Mouse (Mus musculus): ENCODE data around the gene Tmed9. TPM values are rescaled to one million over a fixed set of nuclear protein-coding genes. Genes with fewer than 3 reads are reported as not detected.

Gene Tmed9
- polyA plus RNA-seq, 1 experiment from 2014 or later, result 103 TPM

- Histone ChIP-seq H3K9ac (no peak overlapping the region), H3K27me3 (no peaks in the 10 kb centered on the region), H3K4me3 (no peak overlapping the region), H3K9me3 (replicated peaks) (no peaks in the 10 kb centered on the region), H3K27ac (no peak overlapping the region), H3K4me1 (replicated peaks) (no peaks in the 10 kb centered on the region), H3K36me3 (peaks cover 58% of the 10 kb centered on the region), H3K4me2 (no peak overlapping the region)
- ATAC-seq (replicated peaks; ENCODE audit: insufficient number of reproducible peaks, insufficient read depth, low FRiP score, low read depth), result no peak
- WGBS, result 88% methylated on average over 2 of the region's 2 CpGs
Measured at GRCm38 (mm10) chr13:55644525-55644924, 71.0 kb downstream of the Tmed9 start.

Other genes with a start within 250 kb of the Tmed9 start
- gene Mxd3, start 243.9 kb upstream of the Tmed9 start, polyA plus RNA-seq (2015; fragmentation: Nextera tagmentation; extraction: Ambion mirVana), result 21.8 and 28.7 TPM in 2 replicates
- 71.6 and 88.3 TPM in 2 replicates for gene Lman2, start 210.9 kb upstream of the Tmed9 start, polyA plus RNA-seq (2015; fragmentation: Nextera tagmentation; extraction: Ambion mirVana)
- gene Rgs14, start 204.0 kb upstream of the Tmed9 start, polyA plus RNA-seq (2015; fragmentation: Nextera tagmentation; extraction: Ambion mirVana), result 0.42 and 1.9 TPM in 2 replicates
- gene Slc34a1, start 175.5 kb upstream of the Tmed9 start, polyA plus RNA-seq (2015; fragmentation: Nextera tagmentation; extraction: Ambion mirVana), result not detected in 2 replicates
- gene Pfn3, start 158.5 kb upstream of the Tmed9 start, polyA plus RNA-seq (2015; fragmentation: Nextera tagmentation; extraction: Ambion mirVana), result not detected in 2 replicates
- gene F12, start 146.9 kb upstream of the Tmed9 start, polyA plus RNA-seq (2015; fragmentation: Nextera tagmentation; extraction: Ambion mirVana), result 0.10 and 1.2 TPM in 2 replicates
- 15.5 and 24.7 TPM in 2 replicates for gene Grk6, start 128.7 kb upstream of the Tmed9 start, polyA plus RNA-seq (2015; fragmentation: Nextera tagmentation; extraction: Ambion mirVana)
- 0.18 and 0.30 TPM in 2 replicates for gene Prr7, start 109.5 kb upstream of the Tmed9 start, polyA plus RNA-seq (2015; fragmentation: Nextera tagmentation; extraction: Ambion mirVana)
- 60.1 and 77.2 TPM in 2 replicates for gene Dbn1, start 85.6 kb upstream of the Tmed9 start, polyA plus RNA-seq (2015; fragmentation: Nextera tagmentation; extraction: Ambion mirVana)
- gene Pdlim7, start 60.1 kb upstream of the Tmed9 start, polyA plus RNA-seq (2015; fragmentation: Nextera tagmentation; extraction: Ambion mirVana), result 221 and 251 TPM in 2 replicates
- gene Dok3, start 44.4 kb upstream of the Tmed9 start, polyA plus RNA-seq (2015; fragmentation: Nextera tagmentation; extraction: Ambion mirVana), result 1.3 and 3.0 TPM in 2 replicates
- gene Ddx41, start 37.1 kb upstream of the Tmed9 start, polyA plus RNA-seq (2015; fragmentation: Nextera tagmentation; extraction: Ambion mirVana), result 23.6 and 34.7 TPM in 2 replicates
- 17.1 and 22.6 TPM in 2 replicates for gene Fam193b, start 2.6 kb upstream of the Tmed9 start, polyA plus RNA-seq (2015; fragmentation: Nextera tagmentation; extraction: Ambion mirVana)
- 16.5 and 23.4 TPM in 2 replicates for gene B4galt7, start 26.2 kb downstream of the Tmed9 start, polyA plus RNA-seq (2015; fragmentation: Nextera tagmentation; extraction: Ambion mirVana)
- gene Caml, start 49.3 kb downstream of the Tmed9 start, polyA plus RNA-seq (2015; fragmentation: Nextera tagmentation; extraction: Ambion mirVana), result 37.9 and 38.2 TPM in 2 replicates
- 16.7 and 20.4 TPM in 2 replicates for gene Ddx46, start 61.3 kb downstream of the Tmed9 start, polyA plus RNA-seq (2015; fragmentation: Nextera tagmentation; extraction: Ambion mirVana)
- gene B230219D22Rik, start 119.4 kb downstream of the Tmed9 start, polyA plus RNA-seq (2015; fragmentation: Nextera tagmentation; extraction: Ambion mirVana), result 50.5 and 54.9 TPM in 2 replicates
- 60.7 and 69.1 TPM in 2 replicates for gene Txndc15, start 140.9 kb downstream of the Tmed9 start, polyA plus RNA-seq (2015; fragmentation: Nextera tagmentation; extraction: Ambion mirVana)
- gene Pcbd2, start 153.6 kb downstream of the Tmed9 start, polyA plus RNA-seq (2015; fragmentation: Nextera tagmentation; extraction: Ambion mirVana), result 49.9 and 55.7 TPM in 2 replicates
- not detected in 2 replicates for gene Catsper3, start 210.8 kb downstream of the Tmed9 start, polyA plus RNA-seq (2015; fragmentation: Nextera tagmentation; extraction: Ambion mirVana)

Measured in heart, embryonic 15.5 days (tissue).